Mouse (Mus musculus): ENCODE measurements around the gene Rbck1. TPM values are rescaled to one million over a fixed set of nuclear protein-coding genes. Genes with fewer than 3 reads are reported as not detected.

The Rbck1 gene
- total RNA-seq, 2 experiments from 2014 or later, result 72.5 to 76.8 TPM

DNA sequence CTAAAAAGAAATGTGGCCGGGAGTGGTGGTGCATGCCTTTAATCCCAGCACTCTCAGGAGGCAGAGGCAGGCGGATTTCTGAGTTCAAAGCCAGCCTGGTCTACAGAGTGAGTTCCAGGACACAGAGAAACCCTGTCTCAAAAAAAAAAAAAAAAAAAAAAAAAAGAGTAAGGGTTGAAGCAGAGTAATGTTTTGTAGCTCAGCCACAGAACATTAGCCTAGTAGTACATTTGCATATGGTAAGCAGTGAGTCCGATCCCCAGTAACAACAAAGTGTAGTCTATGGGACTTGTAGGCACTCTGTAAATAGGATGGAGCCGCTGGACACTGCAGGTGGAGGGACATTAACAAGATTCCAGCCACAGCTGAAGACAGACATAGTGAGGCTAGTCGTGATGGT lies 12.5 kb upstream of the Rbck1 start:
- intact Hi-C loops (cut with DNase I), result no loop called here
- no peak for DNase-seq

DNA sequence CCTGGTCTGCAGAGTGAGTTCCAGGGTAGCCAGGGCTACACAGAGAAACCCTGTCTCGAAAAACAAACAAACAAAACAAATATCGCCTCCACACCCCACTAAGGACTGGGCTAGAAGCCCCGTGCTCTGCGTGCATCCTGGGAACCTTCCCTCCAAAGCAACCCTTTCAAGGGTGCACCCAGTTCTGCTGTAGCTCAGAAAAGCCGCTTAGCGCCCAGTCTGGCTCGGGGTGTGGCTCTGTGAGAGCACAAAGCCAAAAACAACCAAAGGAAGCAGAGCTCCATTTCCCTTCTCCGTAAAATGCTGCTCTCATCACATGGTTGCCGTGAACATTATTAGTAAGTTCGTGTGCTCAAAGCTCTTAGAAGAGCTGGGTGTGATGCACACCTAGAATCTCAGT lies 11.9 kb upstream of the Rbck1 start:
- intact Hi-C loops (cut with DNase I), result no loop called here
- DNase-seq, result peak; percentile 41 to 44

DNA sequence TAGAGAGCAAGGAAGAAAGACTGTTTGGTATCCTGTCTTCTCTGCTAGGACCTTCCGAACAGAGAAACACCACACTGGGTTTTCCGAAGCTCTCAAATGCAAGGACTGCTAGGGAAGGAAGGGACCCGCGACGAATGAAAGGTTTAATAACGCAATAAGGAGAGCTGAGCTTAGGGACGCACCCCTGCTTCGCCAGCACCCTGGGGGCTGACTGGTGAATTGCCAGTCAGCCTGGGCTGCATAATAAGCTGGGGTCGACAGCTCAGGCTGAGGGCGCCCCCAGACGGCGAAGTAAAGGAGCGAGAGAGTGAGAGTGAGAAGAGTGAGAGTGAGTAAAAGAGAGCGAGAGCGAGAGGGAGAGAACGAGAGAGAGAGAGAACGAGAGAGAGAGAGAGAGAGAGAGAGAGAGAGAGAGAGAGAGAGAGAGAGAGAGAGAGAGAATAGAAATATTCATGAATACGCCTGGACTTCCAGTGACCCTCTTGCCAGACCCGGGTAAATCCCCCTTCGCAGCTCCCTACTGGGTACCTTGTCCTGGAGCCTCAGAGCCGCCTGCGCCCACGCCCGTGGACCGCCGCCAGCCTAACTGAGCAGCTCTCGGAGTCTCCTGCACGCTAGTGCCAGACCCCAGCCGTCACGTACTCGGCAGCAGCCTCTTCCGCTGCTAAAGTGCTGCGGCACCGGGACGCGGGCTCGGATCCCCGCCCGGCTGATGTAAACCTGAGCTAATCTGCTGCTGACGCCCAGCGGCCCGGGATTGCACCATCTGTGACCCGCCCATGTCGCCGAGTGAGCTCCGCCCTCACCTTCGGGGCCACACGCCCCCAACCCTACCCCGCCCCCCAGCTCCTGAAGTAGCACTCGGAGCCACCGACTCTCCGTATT lies 11.1 kb upstream of the Rbck1 start, which contains the start of gene Trib3:
Gene Trib3 (minus strand): TSS at position 704 of the 885 bp plus-strand sequence.
- intact Hi-C loops (cut with DNase I), result loop anchor here (2.0 kb wide), 1 partner anchor 231 kb away; no protein-coding TSS in a partner anchor
- DNase-seq, result peak; percentile 82 to 89

DNA sequence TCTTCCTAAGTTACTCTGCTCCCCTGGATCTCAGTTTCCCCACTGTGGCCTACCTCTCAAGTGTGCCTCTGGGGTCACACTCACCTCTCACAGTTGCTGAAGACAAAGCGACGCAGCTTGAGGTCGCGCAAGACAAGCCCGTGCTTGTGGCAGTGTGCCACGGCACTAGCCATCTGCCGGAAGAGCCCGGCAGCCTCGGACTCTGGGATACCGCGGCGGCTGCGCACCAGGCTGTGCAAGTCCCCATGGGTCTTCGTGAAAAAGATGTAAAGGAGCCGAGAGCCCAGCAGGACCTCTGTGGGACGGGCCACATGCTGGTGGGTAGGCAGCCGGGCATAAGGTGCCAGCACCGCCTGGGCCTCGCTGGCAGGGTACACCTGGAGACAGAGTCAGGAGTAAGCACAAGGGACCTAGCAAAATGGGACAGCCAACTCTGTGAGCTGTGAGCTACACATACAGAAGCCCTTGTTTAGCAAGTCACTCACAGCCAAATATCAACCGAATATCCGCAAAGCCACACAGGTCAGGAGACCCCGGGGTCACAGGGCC lies 7.3 kb upstream of the Rbck1 start:
- no peak for DNase-seq
- intact Hi-C loops (cut with DNase I), result no loop called here

DNA sequence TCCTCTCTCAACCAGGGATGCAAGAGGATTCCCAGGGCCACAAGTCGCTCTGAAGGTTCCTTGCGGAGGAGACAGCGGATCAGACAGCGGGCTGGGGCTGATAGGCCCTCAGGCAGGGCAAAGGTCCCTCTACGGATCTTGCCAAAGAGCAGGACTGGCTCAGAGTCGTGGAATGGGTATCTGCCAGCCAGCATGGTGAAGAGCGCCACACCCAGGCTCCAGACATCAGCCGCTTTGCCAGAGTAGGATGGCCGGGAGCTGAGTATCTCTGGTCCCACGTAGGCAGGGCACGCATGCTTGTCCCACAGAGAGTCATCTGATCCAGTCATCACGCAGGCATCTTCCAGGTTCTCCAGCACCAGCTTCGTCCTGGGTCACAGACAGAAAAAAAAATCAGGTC lies 5.9 kb upstream of the Rbck1 start:
- DNase-seq, result no peak
- intact Hi-C loops (cut with DNase I), result no loop called here

DNA sequence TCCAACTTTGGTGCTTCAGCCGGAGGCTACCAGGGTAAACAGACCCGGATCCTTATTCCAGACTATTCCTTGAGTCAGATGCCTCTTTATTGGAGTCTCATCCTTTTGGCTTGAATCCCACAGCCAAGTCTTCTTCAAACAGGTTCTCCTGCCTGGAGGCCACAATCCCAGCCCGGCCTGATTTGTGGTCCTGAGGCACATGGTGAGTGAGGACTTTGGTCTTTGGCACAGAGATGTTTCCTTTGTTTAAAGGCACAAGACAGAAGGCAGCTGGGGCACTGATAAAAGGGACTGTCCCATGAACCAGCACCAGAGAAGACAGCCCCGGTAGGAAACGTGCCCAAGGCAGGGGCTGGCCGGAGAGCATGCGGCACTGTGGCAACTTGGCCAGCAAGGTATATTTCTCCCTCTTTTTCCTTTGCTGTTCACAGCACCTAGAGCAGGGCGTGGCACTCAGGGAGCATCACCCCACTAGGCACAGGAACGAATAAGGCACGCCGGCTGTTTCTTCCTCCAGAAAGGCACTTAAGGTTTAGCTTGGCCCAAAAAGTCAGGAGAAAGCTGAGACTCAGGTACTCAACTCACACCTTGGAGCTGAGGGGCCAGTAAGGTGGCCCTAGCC lies 5.2 kb upstream of the Rbck1 start:
- intact Hi-C loops (cut with DNase I), result no loop called here
- DNase-seq, result no peak

DNA sequence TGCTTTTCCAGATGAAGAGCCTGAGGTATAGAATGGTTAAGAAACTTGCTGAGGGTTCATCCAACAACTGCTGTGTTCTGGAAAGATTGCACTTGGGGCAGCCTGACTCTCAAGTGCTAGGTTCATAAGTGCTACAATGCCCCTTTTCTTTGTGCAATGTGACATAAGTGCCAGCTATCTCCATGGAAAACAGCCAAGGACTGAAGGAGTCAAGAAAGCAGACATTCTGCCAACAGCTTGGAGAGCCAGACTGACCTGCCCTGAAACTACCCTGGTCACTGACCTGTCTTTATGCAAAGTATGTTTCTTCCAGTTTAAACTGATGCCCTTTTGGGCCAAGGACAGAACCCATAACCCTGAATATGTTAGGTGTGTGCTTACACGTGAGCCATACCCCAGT lies 4.4 kb upstream of the Rbck1 start:
- intact Hi-C loops (cut with DNase I), result no loop called here
- no peak for DNase-seq

DNA sequence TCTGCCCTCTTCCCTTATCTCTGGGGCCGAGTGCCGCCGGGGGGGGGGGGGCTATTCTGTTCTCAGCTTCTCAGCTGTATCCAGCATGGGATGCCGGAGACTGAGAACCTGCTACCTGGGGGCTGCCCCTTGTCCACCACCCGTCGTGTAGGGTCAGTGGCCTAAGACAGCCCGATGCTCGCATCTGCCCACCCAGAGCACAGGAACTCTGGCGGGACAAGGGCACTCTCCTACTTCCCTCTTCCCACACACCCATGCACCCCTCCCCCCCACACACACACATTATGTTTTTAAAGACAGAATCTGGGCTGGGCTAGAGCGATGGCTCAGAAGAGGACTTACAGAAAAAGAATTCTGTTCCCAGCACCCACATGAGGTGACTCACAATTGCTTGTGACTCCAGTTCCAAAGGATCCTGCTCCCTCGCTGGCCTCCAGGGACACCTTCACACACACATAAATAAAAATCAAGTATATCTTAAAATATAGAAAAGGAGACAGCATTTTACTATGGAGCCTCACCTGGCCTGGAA lies 2.9 kb upstream of the Rbck1 start:
- DNase-seq, result no peak
- intact Hi-C loops (cut with DNase I), result no loop called here

DNA sequence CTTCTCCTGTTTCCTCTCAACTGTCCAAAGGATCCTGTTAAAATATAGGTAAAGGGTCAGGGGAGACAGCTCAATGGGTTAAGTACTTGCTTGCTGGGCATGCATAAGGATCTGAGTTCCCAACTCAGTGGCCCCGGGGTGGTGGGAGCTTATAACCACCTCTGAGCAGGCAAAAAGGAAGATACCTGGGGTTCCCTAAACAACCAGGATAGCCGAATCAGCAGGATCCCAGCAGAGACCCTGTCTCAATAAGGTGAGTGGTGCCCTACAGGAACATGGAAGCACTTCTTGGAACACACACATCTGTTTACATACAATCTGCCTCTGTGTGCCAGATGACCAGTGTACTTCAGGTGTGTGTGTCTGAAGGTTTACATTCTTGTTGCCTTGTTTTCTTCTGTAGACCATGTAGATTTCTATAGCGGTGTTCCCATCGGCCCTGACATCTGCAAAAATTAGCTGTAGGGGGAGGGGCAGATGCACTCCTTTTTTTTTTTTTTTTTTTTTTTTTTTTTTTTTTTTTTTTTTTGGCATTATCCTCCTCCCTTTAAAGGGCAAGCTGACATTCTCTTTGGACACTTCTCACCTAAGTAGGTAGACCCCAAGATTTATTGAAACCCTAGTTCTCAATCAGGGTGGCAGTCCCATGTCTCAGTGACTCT lies 1.0 kb upstream of the Rbck1 start:
- intact Hi-C loops (cut with DNase I), result loop anchor here (2.0 kb wide), 1 partner anchor 29 kb away; no protein-coding TSS in a partner anchor

DNA sequence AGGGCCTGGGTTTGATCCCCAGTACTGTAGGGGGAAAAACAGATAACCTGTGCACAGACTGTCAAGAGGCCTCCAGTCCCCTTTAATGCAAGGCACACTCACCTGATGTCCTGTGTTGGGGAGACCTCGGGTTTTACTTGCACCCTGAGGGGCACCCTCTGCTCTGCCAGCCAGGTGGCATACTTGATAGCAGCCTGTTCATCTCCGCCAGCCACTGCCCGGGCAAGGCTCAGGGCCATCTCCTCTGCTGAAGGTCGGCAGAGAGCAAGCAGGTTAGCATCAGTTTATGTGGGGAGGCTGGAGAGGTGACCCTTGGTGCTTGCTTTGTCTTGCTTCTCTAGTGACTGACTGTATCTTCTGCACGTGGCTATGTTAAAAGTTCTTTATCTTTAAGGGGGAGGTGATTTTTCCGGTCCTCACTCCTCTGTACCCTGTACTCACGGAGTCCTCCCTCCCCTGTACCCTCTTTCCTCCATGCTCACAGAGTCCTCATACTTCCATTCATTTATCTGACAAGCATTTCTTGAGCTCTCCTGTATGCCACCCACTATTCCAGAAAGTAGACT lies 1.5 kb downstream of the Rbck1 start:
- DNase-seq, result no peak
- intact Hi-C loops (cut with DNase I), result loop anchor here (2.0 kb wide), 1 partner anchor 36 kb away; no protein-coding TSS in a partner anchor

More for the DNA sequence above, 1.0 kb upstream of the Rbck1 start:
- DNase-seq, result no peak

DNA sequence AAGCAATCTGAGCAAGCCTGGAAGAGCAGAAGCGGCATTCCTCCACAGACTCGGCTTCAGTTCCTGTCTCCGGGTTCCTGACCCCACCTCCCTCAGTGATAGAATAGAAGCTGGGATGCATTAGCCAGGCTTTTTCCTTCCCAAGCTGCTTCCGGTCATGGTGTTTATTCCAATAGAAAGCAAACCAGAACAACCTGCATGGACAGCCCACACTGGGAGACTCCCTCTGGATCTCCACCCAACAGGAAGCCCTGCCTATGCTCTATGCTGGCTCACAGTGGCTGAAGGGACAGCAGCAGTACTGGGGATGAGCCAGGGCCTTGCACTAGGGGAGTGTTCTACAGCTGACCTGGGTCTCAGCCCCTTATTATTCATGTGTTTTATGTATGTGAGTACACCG lies 4.5 kb downstream of the Rbck1 start:
- DNase-seq, result peak; percentile 32 to 34
- intact Hi-C loops (cut with DNase I), result no loop called here

DNA sequence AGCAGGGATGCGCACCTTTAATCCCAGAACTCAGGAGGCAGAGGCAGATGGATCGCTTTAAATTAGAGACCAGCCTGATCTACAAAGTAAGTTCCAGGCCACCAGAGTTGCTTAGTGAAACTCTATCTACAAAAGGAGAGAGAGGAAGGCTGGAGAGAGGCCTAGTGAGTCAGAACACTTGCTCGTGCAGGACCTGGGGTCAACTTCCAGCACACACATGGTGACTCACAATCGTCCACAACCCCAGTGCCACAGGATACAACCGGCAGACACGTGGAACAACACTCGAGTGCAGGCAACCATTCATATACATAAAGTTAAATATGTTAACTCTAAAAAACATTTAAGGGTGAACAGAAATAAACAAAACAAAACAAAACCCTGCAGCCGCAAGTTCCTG lies 5.8 kb downstream of the Rbck1 start:
- DNase-seq, result no peak
- intact Hi-C loops (cut with DNase I), result no loop called here

DNA sequence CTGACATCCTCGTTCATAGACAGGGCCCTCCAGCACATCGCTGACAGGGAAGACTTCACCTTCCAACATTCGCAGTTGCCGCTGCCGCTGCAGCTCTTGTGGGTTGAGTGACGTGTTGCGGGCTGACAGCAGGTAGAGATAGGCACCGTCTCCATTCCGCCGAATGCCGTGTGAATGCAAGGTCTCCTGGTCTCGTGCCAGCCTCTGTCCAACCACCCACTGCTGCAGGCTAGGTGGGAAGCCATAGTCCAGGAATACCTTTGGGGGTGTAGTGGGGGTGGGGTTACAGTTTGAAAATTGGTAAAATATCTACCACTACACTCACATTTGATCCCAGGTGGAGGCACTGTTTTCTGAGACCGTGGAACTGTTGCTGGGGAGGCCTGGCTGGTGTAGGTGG lies 6.3 kb downstream of the Rbck1 start:
- intact Hi-C loops (cut with DNase I), result no loop called here
- DNase-seq, result no peak

DNA sequence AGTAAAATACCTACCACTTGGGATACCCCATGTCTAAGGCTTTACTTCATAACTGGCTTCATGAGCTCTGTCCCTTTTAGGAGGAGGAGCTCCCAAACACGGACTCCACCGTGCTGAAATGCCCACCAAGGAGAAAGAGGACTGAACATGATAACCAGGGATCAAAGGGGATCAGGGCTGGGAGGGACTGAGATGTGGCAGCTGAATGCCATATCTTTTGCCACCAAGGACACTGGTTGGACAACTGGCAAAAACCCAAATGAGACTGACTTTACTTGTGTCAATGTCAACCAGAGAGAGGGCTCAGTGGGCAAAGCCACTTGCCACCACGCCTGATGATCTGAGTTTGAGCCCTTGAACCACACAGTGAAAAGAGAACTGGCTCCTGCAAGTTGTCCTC lies 7.6 kb downstream of the Rbck1 start:
- intact Hi-C loops (cut with DNase I), result no loop called here
- DNase-seq, result no peak

DNA sequence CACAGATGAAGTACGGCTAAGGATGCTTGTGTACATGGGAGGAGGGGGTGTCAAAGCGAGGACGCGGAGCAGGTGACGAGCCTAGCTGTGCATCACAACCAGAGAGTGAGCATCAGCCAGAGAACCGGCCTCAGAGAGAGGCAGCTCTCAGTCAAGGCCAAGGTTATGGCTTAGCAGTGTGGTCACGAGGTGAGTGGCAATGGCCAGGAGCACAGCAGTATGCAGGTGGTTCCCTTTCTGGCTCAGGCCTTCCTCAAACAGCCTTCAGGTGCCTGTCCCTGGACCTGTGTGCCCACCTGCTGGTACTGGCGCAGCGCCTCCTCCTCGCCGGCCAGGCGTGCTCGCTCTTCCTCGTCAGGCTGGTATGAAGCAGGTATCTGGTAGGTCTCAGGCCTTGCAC lies 8.5 kb downstream of the Rbck1 start:
- no peak for DNase-seq
- intact Hi-C loops (cut with DNase I), result no loop called here

DNA sequence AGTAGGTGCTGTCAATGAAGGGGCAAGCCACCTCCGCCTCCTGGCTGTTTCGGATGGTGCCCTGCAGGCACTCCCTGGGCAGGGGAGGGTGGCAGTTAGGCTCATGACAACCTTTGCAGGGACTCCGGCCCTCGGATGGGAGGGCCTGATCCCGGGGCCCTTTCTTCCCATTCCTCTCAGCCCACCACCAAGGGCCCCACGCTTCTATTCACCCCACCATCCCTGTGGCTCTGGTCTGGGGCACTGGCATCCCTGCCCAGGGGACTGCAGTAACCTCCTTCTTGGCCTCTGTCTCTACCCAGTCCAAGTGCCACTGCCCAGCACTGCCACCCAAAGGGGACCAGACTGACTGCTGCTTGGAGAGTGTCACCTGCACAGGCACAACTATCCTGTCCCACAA lies 10.3 kb downstream of the Rbck1 start:
- no peak for DNase-seq

DNA sequence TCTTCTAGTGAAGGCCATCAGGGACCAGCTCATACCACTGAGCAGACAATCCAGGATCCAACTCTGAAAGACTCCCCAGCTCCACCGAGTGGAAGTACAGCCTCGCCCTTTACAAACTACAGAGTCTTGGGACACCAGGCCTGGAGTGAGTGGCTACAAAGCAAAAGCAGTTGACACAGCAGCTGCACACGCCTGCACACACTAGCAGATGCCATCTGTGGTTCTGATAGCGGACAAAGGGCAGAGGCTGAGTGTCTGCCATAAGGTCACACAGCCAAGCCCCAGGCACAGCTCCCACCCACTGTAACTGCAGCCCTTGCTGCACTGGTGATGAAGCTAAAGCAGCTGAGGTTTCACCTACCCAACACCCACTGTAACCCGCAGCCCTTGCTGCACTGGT lies 10.9 kb downstream of the Rbck1 start:
- DNase-seq, result no peak
- intact Hi-C loops (cut with DNase I), result no loop called here

More for the DNA sequence above, 10.3 kb downstream of the Rbck1 start:
- intact Hi-C loops (cut with DNase I), result no loop called here

DNA sequence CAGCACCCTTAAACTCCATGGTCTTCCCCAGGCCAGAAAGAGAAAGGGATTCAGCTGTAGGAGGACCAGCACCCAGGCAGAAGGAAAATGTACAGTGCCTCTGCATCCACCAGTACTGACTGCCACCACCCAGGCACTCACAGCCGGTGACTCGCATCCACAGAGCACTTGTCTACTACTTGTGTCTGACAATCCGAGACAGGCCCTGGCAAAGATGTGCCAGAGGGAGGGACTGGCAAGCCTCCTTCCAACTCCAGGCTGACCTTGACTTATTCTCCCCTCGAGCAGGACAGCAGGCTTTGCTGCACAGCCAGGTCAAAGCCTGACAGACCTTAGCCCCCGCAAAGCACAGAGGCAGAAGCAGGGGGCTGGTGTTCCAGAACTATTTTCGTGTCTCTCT lies 15.4 kb downstream of the Rbck1 start:
- peak in 1 of 2 experiments; percentile 45 for DNase-seq
- intact Hi-C loops (cut with DNase I), result no loop called here

DNA sequence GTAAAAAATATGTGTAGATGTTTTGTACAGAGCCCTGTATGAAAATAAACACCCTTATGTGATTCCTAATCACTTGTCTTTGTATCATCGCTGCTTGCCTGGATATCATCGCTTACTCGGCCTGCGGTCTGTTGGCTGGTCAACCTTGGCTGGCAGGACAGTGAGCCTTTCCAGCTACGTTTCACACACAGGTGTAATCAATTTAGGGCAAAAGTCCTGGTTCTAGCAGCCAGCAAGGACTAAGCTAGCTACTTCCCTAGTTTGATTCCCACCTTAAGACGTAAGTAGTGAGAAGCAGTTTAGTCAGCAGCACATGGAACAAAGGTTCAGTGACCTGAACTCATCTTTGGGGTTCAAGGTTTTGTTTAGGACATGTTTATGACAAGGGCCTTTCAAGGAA lies 18.5 kb downstream of the Rbck1 start:
- DNase-seq, result no peak
- intact Hi-C loops (cut with DNase I), result no loop called here

DNA sequence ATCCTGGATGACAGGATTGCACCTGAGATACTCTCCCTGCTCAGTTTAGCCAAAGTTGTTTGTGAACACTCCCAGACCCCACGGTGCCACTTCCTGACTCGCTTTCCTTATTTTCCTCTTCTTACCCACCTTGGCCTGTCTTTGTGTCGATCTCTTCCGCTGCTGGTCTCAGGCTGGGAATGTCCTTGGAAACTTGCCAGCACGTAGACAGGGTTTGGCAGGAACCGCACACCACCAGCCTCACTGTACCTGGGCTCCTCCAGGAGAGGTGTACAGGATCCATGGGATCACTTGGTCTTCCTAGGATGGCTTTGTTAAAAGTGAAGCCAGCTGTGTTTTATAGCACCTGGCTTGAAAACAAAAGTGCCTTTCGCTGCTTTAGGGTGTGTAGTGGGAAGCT lies 19.5 kb downstream of the Rbck1 start:
- no peak for DNase-seq
- intact Hi-C loops (cut with DNase I), result no loop called here

DNA sequence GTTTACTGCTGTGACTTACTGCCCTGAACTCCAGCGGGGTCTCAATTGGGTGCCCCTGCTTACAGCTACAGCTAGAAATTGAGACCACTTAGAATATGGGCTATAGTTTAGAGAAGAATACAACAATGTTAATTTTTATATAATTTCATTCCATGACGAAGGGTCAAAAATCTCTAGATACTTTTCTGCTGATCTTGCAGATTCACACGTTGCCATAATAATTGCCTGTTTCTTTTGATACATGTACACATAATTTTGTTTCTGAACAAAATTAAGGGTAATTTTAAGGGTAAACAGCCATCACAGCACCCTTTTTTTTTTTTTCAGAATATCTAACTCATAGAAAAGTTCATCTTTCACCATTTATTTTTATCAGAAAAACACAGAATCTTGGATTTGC lies 25.3 kb downstream of the Rbck1 start:
- no peak for DNase-seq
- intact Hi-C loops (cut with DNase I), result no loop called here

Data from heart, postnatal 10 days (tissue).